Mouse (Mus musculus): ENCODE results near the gene Pon2. TPM values are rescaled to one million over a fixed set of nuclear protein-coding genes. Genes with fewer than 3 reads are reported as not detected.

Gene Pon2
- polyA plus RNA-seq (2014; fragmentation: Illumina TruSeq; extraction: RNeasy Lipid Tissue Mini Kit (QIAGEN cat#74804); ENCODE audit: low read depth, low replicate concordance): 203 TPM

DNA sequence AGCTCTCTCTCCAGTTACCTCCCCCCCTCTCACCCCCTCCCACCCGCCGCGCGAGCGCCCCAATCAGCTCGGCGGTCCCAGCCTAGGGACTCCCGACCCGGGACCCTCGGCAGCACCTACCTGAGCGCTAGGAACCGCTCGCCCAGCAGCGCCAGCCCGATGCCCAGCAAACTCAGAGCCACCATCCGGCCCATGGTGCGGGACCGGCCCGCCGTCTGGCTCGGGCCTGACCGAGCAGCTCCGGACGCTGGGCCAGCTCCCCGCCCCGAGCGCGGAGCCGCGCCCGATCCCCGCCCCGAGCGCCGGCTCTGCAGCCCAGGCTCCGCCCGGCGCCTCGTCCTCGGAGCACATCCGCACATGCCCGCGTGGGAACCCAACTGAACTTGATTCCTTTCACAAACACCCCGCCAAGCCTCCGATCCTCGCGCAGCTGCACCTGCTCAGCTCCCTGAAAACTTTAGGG lies at the start of gene Pon2:
TSS of gene Pon2 (minus strand) at position 364 of the 463 bp plus-strand sequence.

DNA sequence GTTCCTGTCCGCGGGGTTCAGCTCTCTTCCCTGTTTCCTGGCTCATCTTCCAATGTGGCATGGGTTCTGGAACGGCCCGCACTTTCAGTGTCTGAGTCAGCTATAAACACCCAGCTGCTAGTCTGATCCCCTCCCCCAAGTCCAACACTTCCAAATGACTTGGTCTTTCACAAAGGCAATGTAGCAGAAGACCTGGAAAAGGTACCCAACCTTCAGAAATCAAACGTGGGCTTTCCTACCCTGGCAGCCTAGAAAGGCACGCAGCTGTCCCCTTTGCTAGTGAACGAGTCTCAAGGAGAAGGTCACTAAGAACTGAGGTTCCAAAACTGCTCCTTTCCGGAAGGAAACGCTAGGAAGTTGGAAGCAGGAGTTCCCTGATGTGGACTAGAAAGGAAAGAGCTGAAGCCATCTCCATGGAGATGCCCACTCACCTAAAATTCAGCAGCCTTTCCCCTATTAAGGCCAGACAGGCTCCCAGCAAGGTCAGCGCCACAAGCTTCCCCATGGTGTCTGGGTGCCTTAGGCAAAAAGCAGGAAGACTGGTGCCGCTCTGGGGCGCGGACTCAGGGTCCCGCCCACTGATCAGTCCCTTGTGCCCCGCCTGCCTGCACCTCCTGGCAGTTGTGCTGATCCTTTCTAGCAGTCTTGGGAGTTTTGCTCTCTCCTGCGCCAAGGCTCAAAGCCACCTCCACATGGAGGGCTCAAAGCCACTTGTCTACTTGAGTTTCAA lies 42.4 kb downstream of the Pon2 start, which contains the start of gene Pon3:
TSS of gene Pon3 (minus strand) at position 565 of the 730 bp plus-strand sequence.

Other genes with a start within 250 kb of the Pon2 start
- gene Pon1, start 104.5 kb downstream of the Pon2 start, polyA plus RNA-seq (2014; fragmentation: Illumina TruSeq; extraction: RNeasy Lipid Tissue Mini Kit (QIAGEN cat#74804); ENCODE audit: low read depth, low replicate concordance): 1.3 TPM
- gene Pon3, start 42.2 kb downstream of the Pon2 start, polyA plus RNA-seq (2014; fragmentation: Illumina TruSeq; extraction: RNeasy Lipid Tissue Mini Kit (QIAGEN cat#74804); ENCODE audit: low read depth, low replicate concordance): 153 TPM
- 1.5 TPM for gene Asb4, start 84.9 kb upstream of the Pon2 start, polyA plus RNA-seq (2014; fragmentation: Illumina TruSeq; extraction: RNeasy Lipid Tissue Mini Kit (QIAGEN cat#74804); ENCODE audit: low read depth, low replicate concordance)
- gene Pdk4, start 197.9 kb upstream of the Pon2 start, polyA plus RNA-seq (2014; fragmentation: Illumina TruSeq; extraction: RNeasy Lipid Tissue Mini Kit (QIAGEN cat#74804); ENCODE audit: low read depth, low replicate concordance): 13.3 TPM

All from sigmoid colon, adult 10 weeks (tissue).